Mouse (Mus musculus): ENCODE data around the gene Ptpn9.
A peak's percentile ranks its signal among the peaks of the same experiment; 100 is the strongest.
"Not testable (repeated sequence)": the region's sequence is repeated elsewhere in the genome, so short reads cannot be mapped to it uniquely, and the experiment has no call there.

The Ptpn9 gene

DNA sequence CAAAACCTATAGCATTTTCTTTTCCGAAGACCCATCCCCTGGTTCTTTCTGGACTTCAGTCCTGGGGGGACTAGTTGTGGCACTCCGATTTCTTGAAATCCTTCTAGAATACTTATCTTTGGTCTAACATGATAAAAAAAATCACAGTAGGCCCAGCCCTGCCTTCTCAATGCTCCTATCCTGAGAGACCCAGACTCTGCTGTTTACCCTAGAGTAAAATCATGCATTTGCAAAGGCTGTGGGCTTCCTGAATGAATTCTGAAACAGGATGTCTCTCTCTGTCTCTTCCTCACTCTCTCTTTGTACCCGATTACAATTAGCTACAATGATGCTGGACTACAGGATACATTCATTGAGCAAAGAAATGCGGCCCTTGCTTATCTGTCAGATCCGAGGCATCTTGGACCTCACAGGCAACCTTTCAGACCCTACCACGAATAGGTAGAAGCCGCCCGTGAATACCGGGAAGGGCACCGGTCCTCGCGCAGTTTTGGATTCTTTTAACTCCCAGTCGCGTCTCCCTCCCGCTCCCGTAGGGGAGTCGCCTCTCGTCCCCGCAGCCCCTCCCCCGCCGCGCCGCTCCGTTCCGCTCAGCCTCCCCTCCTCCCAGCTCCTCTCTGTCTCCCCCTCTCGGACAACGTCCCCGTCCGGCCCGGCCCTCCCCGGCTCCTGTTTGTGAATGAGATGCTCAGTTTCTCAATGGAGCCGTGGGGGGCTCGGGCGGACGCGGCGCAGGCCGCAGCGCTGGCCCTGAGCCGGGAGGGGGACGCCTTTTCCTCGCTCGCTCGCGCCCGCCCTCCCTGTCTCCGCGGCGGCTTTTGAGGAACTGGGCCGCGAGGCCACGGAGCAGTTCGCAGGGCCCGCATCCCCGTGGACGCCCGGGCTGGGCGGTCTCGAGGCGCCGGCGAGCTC is at the start of gene Ptpn9:
Gene Ptpn9 (plus strand): TSS at position 638 of the 912 bp plus-strand sequence.
- DNase-seq = peak; percentile 87

DNA sequence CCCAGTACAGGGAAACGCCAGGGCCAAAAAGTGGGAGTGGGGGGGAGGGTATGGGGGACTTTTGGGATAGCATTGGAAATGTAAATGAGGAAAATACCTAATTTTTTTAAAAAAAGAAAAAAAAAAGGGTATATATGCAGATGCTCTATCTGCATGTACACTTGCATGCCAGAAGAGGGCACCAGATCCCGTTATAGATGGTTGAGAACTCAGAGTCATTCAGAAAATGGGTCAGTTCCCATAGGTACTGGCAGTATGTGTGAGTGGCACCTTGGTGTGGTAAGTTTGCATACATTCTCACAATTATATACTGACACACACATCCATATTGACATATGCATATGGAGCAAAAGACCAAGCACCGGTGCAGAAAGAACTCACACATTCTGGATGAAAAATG is 47.2 kb upstream of the Ptpn9 start:
- DNase-seq = peak; percentile 51

DNA sequence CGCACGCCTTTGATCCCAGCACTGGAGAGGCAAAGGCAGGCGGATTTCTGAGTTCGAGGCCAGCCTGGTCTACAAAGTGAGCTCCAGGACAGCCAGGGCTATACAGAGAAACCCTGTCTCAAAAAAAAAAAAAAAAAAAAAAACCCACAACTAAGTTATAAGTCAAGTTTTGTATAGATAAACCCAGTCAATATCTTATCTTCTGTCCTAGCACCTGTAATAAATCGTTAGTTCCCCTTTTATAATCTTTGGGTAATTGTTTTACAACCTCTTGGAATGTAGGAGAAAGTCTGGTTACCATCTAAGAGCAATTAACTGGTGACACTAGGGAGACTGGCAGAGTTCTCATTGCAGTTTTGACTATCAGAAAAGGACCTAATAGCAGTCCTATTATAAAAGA is 46.0 kb upstream of the Ptpn9 start:
- DNase-seq = not testable (repeated sequence)

DNA sequence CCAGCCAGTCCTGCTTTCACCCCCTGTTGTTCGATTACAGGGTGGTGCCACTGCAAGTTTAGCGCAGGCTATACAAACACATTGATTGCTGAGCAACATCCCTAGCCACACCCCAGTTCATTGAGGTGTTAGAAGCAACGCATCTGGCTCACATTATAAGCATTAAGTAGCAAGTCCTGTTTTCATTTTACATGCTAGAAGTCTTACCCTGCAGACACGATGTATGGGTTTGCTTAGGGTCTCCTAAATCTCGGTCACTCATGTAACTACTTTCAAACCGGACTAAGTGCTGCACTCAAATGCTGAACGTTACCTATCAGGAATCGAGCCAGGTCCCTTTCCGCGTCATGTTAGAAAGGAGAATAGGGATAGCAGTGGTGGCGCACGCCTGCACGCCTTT is 45.0 kb upstream of the Ptpn9 start:
- no peak for DNase-seq

DNA sequence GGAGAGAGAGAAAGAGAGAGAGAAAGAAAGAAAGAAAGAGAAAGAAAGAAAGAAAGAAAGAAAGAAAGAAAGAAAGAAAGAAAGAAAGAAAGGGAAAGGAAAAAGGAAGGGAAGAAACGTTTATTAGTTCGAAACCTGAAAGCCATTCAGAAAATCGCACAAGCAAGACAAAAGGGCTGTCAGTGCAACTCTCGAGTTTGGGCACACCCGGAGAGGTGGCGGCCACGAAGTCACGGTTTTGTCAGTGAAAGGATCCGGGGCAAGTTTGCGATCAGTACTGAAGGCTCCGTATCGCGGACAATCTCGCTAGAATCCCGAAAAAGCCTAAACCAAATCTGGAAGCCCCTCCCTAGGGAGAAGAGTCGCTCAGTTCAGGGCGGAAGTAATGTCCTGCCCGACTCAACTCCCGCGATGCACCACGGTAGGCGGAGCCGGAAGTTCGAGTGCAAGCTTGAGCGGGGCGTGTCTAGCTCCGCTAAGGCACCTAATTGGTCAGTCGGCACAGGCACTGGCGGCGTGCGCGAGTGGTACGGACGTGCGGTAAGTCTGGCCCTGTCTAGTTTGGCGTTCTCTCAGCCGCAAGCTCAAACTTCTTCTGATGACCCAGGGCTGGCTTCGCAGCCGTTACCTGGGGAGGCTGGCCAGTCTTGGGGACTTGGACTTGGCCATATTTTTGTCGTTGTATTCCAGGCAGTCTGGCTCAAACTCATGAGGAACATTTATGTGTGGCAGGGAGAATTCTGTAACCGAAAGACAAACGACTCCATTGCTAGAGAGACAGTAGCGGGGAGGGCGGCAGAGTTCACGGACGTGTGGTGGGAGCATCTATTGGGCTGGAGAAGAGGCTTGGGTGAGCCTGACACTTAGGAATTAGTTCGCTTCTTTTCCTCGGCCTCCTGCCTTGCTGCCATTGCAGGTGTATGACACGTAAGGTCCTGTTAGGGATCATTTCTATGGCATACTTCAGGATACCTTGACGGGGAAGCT is 44.0 kb upstream of the Ptpn9 start, which contains the start of gene Snupn:
Gene Snupn (plus strand): TSS at position 465 of the 987 bp plus-strand sequence.
- DNase-seq = peak; percentile 92

DNA sequence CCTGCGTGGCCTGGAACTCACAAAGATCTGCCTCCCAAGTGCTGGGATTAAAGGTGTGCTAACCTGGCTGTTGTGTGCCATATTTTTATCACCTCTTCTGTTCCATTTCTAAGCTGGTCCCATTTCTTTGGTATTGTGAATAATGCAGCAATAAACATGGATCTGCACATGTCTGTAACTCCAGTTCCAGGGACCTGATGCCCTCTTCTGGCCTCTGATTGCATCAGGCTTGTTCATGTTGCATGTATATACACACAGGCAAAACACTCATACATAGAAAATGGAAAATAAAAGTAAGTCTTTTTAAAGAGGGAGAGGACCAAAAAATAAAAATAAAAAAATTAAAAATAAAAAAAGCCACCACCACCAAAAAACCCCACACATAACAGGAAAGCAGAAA is 41.2 kb upstream of the Ptpn9 start:
- no peak for DNase-seq

DNA sequence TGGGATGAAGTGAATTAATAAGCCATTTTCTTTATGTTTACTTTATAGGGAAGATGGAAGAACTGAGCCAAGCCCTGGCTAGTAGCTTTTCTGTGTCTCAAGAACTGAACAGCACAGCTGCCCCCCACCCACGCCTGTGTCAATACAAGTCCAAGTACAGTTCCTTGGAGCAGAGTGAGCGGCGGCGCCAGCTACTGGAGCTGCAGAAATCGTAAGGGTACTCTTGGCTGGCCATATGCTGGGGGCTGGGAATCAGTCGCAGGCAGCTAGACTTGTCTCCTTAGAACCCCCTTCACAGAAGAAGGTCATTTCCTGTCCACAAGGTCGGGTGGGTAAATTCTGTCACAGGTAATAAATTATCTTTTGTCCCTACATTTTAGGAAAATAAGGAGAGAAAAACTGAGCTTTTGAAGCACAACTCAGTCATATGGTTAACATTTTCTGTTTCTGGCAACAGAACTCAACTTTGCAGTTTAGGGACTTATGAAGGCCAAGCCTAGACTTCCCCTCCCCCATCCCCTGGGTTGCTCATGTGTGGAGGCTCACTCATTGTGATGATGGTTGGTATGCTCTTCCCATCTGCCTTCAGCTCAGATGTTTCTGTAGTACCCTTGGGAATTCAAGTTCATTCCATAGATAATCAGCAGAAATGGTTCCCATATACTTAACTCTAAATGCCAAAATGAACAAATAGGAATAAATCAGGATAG is 37.6 kb upstream of the Ptpn9 start:
- DNase-seq = no peak

DNA sequence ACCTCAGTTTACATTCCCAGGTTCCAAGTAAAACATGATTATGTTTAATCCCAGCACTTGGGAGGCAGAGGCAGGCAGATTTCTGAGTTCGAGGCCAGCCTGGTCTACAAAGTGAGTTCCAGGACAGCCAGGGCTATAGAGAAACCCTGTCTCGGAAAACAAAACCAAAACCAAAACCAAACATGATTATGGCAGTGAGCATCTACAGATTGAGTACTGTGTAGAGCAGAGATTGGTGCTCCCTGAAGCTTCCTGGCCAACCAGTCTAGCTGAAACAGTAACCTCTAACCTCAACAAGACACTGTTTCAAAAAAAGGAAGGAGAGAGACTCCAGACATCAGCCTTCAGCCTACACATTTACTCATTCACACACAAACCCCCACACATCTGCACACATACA is 36.0 kb upstream of the Ptpn9 start:
- DNase-seq = no peak

DNA sequence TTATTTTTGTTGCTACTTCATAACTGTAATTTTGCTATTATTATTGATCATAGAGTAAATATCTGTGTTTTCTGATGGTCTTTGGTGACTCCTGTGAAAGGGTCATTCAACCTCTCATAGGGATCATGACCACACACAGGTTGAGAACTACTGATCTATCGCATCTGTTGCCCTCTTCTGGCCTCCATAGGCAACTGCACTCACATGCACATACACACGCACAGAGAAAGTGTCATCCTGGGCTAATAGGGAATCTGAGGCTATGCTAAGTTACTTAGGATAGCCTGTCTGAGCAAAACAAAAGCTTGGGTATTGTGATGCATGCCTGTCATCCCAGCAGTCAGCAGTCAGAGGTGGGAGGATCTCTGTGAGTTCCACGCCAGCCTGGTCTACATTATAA is 33.1 kb upstream of the Ptpn9 start:
- no peak for DNase-seq

DNA sequence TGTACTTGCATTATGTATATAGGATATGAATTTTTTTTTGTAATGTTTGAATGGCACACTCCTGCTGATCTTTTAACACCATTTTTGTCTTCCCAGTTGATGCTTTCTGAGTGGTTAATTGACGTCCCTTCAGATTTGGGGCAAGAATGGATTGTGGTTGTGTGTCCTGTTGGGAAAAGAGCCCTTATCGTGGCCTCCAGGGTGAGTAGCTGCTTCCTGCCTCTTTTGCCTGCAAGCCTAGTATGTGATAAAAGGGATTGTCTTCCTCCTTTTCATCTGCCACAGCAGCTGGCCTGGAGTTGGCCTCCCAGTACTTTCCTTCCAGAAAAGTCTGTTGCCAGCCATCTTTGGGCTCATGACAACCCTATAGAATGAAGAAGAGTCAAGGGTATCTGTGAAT is 24.6 kb upstream of the Ptpn9 start:
- no peak for DNase-seq

DNA sequence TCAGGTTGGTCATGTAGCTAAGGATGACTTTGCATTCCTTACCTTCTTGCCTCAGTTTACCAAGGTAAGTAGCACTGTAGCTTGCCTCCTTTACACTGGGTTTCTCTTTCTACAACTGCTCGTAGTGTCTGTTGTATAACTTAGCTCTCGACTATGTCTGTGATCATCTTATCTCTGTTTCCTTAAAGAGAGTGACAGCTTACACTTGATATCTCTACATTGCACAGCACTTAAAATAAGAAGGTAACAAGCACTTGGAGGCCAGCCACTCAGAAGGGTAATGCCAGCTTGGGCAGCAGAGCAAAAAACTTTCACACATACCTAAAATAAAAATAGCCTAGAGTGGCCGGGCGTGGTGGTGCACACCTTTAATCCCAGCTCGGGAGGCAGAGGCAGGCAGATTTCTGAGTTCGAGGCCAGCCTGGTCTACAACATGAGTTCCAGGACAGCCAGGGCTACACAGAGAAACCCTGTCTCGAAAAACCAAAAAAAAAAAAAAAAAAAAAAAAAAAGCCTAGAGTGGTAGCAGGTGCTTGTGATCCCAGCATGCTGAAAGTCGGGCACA is 20.7 kb upstream of the Ptpn9 start:
- DNase-seq = no peak

DNA sequence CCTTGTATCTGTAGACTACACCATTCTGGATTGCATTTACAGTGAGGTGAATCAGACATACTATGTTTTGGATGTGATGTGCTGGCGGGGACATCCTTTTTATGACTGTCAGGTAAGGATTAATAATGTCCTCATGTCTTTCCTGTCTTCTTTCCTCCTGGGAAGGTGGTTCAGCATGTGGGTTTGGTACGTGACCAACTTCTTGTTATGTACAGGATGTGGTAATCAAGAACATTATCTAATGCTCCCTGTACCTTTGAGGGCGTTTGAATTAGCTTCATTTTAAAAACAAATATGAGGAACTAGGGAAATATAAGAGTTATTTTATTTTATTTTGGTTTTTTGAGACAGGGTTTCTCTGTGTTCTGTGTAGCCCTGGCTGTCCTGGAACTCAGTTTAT is 19.5 kb upstream of the Ptpn9 start:
- DNase-seq = no peak

DNA sequence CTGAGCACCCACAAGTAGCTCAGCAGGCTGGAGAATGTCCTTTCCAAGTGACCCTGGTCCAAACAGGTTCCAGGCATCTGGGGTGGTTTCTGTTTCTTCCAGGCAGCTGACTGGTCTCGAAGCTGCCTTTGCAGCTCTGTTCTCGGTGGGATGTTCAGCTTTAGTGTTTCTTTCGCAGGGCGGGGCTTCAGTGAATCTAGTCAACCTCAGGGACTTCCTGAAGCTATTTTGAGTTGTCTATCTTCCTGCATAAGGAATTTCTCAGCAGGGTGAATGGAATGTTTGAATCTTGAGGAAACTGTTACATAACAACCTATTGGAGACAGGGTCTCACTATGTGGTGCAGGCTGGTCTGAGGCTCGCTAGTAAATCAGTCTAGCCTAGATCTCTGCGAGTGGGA is 14.5 kb upstream of the Ptpn9 start:
- DNase-seq = no peak

DNA sequence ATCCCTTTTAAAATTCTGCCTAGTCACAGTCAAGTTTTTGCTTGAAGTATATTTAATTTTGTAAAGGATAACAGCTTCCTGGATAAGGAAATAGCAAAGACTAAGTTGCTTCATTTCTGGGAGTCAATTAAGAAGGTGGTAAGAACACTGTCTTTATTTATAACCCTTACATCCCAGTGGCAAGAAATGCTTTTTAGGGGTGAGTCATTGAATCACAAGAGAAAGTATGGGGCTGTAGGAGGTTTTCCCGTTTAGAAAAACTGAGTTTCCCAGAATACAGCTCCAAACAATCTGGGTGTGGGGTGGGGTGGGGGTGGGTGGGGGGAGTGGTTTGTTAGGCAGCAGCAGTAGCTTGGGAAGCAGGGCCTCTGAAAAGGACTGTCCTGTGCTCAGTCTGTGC is 13.2 kb upstream of the Ptpn9 start:
- DNase-seq = no peak

DNA sequence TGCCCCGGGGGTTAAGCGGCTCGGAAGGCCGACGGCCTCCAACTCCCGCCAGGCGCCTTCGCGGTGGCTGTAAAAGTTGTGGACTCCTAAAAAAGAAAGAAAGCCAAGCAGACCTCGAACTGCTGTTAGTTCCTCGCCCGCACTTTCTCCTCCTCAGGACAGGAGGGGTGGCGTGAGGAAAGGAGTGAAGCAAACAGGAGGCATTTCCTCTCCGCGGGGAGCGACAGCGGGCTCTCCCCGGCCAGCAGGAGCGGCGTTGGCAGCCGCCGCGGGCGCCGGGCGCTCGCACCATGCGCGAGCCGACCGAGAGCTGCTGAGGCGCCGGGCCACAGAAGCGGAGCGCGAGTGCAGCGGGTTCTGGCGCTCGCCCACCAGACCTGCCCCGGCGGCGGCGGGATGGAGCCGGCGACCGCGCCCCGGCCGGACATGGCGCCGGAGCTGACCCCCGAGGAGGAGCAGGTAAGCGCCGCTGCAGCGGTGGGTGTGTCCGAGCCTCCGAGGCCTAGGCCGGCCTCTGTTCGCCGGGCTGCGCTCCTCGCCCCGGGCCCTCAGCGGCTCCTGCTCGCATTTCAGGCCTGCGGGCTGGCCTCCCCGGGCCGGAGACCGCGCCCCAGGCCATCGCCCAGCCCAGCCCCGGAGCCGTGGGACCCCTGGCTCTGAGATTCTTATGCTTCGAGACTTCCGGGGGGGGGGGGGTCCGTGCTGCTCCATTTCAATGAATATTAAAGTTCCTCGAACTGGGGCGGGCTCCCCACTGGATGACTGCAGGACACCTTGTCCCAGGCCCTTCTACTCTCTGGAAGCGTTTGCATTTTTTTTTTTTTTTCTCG is 690 bp downstream of the Ptpn9 start:
- DNase-seq = peak; percentile 49

DNA sequence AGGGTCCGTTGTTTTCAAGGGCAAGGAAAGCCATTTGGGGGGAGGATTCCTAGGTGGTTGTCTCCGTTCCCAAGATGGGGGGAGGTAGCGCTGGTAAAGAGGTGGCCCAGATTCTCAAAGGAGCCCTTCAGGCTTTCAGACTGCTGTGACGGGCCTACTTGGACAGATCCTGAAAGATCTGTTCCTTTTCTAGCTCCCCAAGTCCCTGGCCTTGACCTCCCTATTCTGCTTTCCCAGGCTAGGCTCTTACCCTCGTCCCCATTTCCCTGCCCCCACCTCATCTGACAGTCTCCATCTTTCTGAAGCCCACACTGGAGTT is 1.3 kb downstream of the Ptpn9 start:
- DNase-seq = peak; percentile 21

DNA sequence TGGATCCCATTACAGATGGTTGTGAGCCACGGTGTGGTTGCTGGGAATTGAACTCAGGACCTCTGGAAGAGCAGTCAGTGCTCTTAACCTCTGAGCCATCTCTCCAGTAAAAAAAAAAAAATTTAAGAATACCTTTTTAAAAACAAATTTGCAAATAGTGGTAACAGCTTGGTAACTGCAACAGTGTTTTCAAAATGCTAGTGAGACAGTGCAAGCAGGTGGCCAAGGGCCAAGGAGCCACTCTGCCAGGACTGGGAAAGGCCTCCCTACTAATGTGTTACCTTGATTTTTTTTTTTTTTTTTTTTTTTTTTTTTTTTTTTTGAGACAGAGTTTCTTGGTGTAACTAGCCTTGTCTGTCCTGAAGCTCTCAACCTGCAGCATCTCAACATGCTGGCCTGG is 2.5 kb downstream of the Ptpn9 start:
- not testable (repeated sequence) for DNase-seq

DNA sequence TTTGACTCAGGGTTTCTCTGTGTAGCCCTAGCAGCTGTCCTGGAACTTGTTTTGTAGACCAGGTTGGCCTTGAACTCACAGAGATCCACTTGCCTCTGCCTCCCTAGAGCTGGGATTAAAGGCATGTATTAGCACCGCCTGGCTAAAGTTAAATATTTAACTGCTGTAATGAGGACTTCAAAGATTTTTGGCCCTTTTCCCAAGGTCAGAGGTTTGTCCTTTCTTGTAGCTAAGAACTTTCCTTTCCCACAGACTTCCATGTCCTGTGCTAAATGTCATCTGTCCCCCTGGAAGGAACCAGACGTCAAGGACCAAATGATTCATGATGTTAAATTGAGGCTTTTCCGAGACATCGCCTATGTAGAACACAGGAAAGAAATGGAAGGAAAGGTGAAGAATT is 8.3 kb downstream of the Ptpn9 start:
- DNase-seq = no peak

DNA sequence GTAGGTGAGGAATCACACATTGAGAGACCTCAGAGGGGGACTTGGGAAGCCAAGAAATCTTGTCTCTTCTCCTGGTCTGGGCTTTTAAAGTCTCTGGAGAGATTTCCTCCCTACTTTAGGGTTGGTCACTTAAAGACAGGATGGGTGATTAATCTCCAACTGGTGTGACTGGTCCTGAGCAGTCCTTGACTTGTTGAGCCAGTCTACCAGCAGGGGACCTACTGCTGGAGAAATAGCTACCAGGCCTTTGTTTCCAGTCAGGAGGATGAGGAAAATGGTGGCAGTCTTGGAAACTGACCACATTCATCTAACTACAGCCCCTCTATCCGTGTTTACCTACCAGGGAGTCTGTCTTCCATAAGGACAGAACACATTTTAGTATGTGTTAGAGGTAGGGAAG is 17.7 kb downstream of the Ptpn9 start:
- DNase-seq = no peak

DNA sequence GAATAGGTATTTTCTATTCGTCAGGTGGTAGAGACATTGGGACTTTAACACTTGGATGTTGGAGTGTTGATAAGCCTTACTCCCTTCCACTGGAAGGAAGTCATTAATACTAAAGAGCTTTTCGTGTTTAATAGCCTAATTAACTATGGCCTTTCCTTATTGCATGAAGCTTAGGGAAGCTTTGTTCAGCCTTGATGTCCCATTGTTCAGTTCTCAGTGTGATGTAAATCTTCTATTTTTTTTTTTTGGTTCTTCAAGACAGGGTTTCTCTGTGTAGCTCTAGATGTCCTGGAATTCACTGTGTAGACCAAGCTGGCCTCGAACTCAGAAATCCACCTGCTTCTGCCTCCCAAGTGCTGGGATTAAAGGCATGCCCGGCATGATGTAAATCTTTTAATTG is 18.2 kb downstream of the Ptpn9 start:
- DNase-seq = no peak

DNA sequence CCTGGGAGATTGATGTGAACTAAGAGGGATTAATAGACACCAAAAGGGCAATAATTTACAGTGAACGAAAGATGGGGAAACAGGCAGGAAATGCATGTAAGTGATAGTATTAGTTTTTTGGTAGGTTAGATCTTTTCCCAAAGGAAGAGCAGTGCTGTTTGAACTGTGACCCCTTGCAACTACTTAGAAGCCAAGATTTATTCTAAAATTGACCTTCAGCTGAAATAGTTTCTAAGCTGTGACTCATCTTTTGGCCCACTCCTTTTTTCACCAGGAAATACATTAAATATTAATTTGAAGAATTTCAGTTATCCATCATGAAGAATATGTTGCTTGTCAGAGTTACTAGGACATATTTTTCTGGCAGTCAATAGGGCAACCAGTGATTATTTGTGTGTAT is 19.0 kb downstream of the Ptpn9 start:
- no peak for DNase-seq

DNA sequence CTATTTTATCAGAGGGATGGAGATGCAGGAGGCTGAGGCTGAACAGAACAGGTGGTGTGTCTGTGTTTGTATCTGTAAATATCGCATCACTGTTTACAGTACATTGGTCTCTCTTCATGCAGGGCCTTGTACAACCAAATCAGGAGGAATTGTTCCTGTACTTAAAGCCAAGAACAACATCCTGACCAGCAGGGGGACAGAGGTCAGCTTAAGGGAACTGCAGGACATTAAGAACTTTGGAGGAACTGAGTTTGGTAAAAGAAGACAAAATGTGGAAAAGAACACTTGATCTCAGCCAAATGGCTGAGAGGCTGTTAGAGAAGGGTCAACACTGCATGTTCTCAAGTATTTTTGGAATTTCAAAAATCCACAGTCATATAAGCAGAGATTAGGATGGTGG is 20.0 kb downstream of the Ptpn9 start:
- no peak for DNase-seq
